Mouse (Mus musculus) megakaryocyte progenitor cell, adult 5-6 weeks (primary cell): Measurements from ENCODE around the gene Dusp22. TPM values are rescaled to one million over a fixed set of nuclear protein-coding genes. Genes with fewer than 3 reads are reported as not detected.

ENCODE experiments used
- ATAC-seq: replicated peaks from 2 replicates; pipeline ENCODE4 v1.8.0; 2016; ENCODE audit warnings: mild to moderate bottlenecking, moderate TSS enrichment, inconsistent platforms; ENCODE audit not compliant: poor library complexity
- total RNA-seq, 2 experiments: library from RNA; stranded (forward) in 1 of 2; stranded (reverse) in 1 of 2; fragments of 157-497, 149-512 nt in 1 of 2; fragments of 200-1000 nt in 1 of 2; gene quantifications; 2 replicates each; pipeline versions ENCODE4 v1.2.3 to v1.2.4; 2015 to 2017

Dusp22 gene
- total RNA-seq, 2 experiments from 2014 or later: 1.9 to 4.2 TPM

DNA sequence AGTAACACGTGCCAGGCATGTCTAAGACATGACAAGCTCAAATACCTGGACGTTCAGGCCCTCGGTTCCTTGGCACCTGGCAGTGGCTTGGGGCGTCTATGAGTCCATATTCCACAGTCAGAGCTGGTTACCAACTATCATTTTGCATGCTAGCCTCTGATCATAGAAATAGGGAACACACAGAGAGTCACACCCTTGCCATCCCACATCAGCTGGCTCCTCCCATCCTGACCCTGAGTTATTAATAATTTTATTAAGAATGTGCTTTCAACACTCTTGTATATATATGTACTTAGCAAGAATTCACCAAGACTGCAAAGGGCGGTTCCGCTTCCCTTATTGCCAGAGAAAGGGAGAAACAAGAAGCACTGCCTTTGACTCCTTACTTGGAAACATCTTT is 54.8 kb downstream of the Dusp22 start:
- ATAC-seq: no peak

DNA sequence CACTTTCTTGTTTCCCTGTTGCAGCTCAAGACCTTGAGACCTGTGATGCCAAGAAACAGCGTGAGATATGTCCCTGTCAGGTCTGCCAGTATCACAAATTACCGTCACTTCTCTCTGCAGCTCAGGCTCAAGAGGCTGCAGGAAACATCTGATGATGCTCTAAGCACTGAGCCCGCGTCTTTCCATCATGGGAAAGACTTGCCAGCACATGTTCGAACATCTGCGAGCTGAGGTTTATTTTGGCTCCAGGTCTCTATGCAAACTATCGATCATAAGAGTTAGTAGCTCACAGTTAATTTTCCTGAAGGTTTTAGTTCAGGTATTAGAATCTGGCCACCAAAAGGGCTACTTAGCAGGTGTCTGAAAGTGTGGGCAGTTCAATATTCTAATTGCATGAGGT is 55.3 kb downstream of the Dusp22 start:
- no peak for ATAC-seq

DNA sequence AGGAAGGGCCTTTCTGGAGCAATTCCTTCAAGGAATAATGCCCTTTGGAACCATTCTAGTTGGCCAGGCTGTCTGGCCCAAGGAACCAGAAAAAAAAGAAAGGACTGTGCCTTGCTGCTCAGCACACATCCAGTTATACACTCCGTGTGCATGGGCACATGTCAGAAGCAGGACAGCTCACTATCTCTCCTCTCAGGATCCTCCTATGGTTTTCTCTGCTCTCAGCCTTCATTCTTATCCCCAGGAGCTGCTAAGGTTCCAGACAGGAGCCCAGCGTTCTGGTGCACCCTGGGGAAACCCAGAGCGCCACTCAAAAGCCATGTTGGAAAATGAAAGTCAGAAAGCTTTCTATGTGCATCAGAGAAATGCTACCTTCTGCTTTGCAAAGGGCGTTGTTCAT is 55.8 kb downstream of the Dusp22 start:
- no peak for ATAC-seq

DNA sequence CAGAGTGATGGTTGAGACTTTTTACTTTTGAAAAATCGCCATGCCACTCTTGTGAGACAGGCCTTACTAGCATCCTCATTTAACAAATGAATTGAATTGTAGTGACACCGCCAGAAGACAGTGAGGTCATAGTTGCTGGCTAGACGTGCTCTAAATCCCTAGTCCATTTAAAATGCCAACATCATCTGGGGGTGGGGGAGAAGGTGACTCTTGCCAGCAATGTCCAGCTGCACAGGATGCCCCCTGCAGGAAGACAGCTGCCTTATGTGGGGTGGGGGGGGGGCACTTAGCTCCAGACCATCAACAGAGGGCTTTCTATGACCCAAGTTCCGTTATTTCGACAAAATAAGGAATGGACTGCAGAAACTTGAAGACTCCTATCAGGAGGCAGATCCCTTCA is 56.8 kb downstream of the Dusp22 start:
- no peak for ATAC-seq

DNA sequence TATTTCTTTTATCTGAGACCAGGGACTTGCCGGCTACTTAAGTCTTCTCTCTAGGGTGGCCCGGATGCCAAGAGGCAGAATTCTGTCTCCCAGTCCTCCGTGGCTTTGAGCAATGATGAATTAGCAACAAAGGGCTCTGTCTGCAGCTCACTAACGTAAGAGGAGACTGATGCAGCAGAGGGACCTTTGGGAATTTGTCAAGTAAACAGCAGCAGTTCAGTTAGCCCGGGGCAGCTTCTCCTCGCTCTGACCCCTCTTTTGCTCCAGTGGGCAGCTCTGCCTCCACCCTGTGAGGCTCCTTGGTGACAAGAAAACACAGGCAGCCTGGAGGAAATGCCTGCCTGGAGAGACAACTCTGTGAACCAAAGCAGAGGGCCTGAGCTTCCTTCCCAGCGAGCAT is 62.8 kb downstream of the Dusp22 start:
- ATAC-seq: no peak

DNA sequence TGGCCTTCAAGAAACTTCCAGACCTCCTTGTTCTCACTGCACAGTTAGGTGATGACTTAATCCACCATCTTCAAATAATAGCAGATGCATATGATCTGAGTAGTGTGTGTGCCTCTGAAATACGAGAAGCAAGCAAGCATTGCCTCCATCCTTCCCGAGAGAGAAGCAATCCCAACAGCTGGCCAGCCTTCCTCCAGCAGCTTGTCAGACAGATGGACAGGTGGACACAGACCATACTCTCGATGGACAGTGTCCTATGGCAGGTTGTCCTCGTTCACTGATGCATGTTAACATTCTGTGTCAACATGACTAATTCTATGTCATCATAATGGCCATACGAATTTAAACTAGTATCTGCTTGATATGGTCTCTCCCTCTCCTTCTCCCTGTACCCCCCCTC is 63.5 kb downstream of the Dusp22 start:
- no peak for ATAC-seq

DNA sequence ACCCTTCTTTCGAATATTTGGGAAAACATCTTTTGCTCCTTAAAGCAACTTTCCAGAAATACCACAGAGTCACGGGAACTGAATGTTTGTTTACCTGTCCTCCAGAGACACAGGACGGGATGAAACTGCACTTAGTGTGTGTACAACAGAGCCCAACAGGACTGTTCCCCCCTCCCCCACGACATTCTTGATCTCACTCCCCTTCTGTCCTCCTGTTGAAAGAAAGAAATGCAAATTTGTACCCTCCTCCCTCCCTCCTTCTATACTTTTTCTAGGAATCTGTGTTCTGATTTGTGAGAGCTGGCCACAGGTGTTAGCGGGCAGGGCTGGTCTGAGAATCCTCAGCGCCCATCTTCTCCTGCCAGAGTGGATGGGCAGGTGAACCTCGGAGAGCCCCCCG is 64.1 kb downstream of the Dusp22 start:
- ATAC-seq: no peak

DNA sequence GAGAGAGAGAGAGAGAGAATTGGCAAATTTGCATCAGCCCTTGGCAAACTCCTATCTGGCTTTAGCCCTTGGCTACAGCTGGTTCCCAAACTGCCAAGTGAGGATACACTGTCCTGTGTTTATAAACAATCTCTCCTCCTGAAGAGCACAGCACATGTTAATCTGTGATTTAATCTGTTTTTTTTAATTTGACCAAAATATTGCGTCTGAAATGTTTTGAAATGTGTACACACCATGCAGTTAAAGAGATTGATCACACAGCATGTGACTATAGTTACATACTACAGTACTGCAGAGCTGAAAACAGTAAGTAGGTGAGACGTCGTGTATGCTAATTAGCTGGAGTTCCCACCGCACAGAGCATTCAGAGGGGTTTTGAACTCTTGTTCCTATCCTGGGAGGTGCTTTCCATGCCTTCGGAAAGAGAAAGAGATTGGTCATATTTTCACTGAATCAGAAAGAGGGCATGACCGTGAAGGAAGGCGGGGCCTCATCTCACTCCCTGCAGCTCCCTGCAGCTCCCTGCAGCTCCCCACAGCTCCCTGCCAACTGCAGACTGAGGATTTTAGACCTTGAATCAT is 65.0 kb downstream of the Dusp22 start:
- no peak for ATAC-seq

DNA sequence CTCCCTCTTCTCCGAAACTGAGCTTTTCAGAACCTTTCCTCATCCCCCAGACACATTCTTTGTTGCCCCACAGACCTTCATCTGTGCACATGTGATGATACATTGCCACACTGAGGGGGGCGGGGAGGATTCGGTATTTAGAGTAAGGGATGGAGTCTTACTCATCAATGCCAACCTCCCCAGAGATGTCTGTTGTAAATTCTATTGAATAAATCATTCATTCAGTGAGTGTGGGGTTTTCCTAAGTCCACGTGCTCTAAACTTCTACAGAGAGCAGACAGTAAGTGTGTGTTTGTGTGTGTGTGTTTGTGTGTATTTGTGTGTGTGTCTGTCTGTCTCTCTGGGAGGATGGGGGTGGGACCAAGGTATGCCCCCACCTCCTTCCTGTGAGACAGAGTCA is 67.1 kb downstream of the Dusp22 start:
- no peak for ATAC-seq

DNA sequence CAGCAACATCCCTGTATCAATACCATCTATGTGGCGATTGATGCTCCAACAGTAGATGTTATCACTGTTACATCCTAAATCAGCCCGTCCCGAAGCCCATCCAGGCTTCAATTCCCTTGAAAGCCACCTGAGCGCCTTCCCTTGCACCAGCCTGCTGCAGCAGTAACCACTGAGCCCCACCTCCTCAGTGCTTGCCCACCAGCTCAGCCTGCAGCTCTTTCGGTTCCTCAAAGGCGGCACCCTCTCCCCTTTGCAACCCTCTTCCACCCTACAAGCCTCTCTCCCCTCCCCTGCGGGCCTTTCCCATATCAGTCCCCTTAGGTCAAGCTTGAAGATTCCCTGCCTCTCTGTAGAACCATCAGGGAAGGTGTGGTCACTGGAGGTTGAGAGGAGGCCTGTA is 68.4 kb downstream of the Dusp22 start:
- ATAC-seq: peak; percentile 58

DNA sequence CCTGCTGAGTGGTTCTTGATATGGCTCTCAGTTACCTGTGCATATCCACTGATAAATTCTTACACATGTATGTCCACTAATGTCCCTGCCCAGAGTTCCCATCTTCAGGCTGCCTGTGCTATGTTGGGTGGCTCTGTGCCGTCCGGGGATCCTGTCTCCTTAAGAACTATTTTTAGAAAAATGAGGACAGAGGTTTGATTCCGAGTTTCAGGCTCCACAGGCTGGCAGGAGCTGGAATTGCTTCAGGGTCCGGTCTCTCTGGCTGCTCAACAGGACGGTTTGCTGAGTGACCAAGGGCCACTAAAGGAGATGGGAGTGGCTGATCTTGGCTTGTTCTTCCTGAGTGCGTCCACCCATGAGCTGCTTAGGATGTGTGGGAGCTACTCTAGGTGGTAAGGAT is 69.4 kb downstream of the Dusp22 start:
- no peak for ATAC-seq

DNA sequence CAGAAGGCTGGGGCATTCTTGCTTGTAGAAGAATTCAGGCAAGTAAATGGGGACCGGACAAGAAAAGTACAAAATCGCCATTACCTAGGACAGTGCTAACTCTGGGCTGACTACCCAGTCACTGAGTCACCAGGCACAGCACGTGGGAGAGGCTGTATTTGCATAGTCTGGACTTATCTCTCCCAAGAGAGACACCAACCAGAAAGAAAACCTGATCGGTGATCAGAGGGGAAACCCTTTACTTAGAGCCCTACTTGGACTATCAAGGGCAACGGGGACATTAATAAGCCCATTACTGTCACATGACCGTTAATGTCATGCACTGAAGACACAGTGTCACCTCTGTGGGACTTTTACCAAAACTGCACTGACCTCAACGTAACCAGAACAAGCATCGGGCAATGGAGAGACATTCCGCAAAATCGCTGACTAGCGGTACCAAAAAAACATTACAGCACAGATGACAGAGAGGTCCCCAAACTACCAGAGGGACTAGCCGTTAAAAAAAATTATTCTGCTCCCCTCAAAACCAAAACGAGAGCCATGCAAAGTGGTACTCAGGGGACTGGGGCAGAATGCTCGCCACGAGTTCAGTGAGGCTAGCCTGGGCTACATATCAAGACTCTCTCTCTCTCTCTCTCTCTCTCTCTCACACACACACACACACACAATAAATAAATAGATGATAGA is 70.5 kb downstream of the Dusp22 start:
- no peak for ATAC-seq

DNA sequence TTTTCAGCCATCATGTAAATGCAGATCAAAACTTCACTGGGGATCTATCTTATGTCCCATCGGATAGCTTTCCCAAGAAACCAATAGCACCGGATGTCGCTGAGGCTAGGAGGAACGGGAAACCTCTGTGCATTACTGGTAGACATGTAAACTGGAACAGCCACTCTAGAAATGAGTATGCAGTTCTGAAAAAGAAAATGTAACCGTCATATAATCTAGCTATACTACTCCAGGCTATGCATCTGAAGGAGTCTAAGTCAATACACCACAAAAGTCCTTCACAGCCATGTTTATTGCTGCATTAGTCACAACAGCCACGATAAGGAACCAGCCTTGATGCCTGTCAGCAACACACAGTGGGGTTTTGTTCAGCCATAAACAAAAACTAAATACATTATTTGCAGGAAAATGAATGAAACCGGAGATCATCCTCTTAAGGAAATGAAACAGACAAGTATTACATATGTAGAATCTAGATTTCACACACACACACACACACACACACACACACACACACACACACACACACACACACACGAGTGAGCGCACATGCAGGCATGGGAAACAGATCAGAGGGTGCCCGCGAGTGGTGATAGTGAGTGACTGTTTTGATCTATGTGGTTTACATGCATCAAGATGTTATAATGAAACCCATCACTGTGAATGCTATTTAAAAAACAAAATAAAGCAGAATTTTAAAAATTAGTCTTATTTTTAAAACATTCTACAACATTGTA is 73.1 kb downstream of the Dusp22 start:
- no peak for ATAC-seq

DNA sequence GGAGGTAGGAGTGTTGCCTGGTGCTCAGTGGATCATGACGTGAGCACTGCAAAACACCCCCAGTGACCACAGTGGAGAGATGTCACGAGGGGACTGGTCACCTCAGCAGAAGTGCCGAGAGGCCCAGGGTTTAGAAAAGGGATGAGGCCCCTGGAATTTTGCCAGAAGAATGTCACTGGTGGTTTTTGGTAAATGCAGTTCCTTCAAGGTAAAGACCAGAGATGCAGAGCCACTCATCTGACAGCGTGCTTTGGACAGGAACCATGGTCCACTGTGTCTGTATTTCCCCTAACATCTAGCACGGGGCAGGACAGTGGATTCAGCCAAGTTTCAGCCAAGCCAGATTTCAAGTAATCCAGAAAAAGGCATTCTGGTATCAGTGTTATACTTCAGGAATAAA is 76.9 kb downstream of the Dusp22 start:
- ATAC-seq: no peak

DNA sequence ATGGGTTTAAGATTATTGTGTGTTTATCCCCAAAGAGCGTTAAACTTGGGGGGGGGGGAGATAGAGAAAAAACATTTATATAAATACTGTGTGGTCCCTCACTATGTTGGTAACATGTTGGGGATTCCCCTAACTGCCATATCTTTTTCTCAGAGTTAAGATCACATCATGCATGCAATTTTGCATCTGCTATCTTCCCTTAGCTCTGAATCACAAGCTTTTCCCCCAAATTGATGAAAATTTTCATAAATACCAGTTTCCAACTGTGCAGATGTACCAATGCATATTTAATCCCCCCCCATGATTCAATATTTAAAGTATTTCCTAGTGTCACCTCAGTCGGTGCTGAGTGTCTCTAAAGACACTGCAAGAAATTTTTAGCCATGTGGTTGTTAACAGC is 77.5 kb downstream of the Dusp22 start:
- ATAC-seq: no peak

DNA sequence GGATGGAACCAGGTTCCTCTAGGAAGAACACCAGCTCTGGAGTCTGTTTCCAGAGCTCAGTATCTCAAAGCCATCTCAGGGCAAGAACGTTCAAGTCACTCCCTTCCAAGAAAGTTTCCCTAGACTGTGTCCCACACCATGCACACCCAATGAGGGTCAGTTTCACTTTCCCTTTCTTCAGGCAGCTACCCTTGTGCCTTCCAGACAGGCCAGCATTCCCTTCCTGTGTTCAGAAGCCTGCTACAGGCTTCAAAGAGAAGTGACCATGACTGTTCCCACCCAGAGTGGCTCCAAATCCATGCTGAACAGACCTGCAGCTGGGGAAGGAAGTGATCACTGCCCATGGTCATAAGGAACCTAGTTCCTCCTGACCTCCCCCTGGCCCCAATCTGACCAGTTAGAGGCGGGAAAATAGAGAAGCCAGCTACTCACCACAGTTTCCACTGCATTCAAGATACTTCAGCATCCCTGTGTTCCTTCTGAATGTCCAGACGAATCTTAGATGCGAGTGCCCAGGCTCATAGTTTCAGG is 78.6 kb downstream of the Dusp22 start:
- peak; percentile 86 for ATAC-seq

DNA sequence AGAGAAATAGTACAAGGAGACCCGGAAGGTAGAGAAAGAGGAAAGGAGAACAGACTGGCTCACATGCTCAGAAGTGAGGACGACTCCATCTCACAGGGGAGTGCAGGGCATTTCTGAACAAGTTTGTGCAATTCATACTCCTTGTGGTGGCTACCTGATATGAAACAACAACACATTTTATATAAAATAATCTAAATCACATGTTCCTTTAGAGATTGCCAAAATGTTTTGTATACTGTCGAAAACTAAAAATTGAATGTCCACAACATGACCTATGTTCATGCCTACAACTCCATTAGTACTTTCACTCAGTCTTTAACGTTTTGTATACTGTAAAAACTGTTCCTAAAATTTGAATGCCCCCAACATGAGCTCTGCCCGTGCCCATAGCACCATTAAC is 81.4 kb downstream of the Dusp22 start:
- no peak for ATAC-seq

DNA sequence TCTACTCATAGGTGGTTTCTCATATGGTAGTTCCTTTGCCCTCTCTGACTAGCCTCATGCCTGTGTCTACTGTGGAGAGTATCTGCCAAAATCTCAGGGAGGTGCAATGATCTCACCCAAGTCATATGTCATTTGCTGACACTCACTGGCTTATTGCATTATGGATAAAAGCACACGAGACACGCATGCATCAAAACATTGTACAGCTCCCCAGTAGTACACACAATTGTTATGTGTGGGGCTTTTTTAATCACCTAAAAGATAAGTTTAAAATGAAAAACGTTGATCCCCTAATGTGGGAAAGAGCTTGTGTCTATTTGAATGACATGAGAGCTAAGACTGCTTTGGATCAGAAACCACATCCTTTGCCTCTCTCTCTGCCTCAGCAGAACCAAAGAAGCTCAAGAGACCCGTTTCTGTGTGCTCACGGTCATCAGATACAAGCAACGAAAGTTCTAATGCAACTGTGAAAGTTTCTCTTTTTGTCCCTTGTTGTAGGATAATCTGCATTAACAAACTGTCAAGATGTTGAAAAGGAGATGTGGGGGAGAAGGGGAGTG is 82.7 kb downstream of the Dusp22 start:
- ATAC-seq: no peak

DNA sequence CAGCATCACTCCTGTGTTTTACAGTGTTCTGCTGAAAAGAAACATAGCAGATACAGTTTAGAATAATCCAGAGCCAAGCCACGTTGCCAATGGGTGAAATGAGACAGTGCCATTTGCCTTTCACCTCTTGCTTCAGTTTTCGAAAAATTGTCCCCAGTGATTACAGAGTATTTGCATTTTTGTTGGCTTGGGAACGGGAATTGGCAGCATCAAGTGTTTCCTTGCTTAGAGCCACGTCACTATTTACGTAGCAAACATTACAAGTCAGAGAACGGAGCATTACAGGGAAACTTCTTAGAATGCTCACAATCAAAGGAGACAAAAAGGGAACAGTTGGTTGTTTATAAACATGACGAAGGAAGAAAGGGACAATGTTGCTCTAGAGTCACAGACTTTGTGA is 85.3 kb downstream of the Dusp22 start:
- no peak for ATAC-seq

DNA sequence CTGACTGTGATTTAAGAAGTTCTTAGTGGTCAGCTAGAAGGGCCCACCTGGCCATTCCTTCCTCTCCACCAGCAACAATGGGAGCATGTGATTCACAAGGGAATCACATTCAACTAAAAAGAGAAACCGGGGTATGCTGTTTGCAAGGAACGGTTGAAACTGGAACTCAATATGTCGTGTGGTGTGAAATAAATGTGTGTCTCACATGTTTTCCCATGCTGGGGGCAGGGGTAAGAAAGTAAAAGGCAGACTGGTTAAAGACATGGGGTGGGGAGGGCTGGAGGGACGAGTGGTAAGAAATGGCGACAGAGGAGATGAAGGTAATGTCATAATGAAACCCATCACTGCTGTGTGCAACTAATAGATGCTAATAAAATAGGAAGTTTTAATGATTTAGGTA is 87.3 kb downstream of the Dusp22 start:
- ATAC-seq: no peak

DNA sequence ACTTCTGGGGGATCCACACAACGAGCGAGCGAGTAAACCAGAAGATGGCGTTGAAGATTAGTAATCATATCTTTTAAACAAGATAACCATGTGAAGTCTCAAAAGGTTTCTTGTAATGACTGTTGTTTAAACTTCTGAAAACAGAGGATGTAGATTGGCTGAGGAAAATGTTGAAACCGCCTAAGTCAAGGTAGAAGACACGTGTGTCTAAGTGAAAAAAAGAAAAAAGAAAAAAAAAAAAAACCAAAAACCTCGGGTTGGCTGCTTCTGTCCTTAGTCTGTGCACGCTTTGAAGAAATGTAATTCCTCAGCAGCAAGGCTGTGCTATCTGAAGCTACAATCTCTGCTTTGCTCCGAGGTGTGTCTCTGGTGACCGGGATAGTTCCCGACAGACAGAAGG is 87.7 kb downstream of the Dusp22 start:
- no peak for ATAC-seq

DNA sequence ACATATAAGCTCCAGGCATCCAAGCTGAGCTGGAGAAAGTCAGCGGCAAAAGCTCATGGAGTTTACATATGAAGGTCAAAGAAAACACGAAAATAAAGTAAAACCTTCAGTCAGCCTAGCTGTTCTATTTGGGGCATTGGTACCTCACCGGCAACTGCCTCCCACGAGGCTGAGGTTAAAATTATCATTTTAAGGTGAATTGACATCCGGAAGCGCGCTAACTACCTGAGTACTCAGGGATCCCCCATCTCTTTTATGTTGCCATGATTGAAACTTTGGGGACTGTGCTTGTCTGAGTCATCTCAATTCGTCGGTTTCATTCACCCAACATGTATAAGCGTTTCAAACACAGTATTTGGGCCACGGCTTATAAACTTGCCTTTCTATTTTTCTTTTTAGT is 88.5 kb downstream of the Dusp22 start:
- no peak for ATAC-seq
